Mouse (Mus musculus): ENCODE measurements around the gene Gpr137b. TPM values are rescaled to one million over a fixed set of nuclear protein-coding genes. Genes with fewer than 3 reads are reported as not detected.
"Not testable (repeated sequence)": the region's sequence is repeated elsewhere in the genome, so short reads cannot be mapped to it uniquely, and the experiment has no call there.

Gene Gpr137b
- polyA plus RNA-seq, 1 experiment from 2014 or later = 18.3 TPM

DNA sequence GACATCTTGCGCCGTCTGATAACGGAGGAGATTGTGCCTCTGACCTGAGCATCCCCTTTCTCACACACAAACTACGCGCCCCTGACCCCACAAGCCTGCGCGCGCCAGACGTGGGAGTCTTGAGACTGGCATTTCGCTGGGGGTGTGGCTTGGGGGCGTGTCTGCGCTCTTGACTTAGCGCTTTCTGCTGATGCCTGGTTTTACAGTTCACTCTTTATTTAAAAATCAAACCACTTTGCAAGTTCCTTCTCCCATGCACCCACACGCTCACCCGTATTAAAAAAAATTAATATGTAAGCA lies 232 bp upstream of the Gpr137b start:
- not testable (repeated sequence) for H3K36me3 ChIP-seq (ENCODE audit: control insufficient read depth, insufficient read depth, low read length); H3K9ac ChIP-seq (ENCODE audit: low read length); H3K9me3 ChIP-seq (ENCODE audit: control insufficient read depth, low read length); H3K27me3 ChIP-seq (ENCODE audit: control insufficient read depth, insufficient read depth, low read length); H3K4me1 ChIP-seq (ENCODE audit: control insufficient read depth, insufficient read depth, low read length); H3K27ac ChIP-seq (replicated peaks; ENCODE audit: low read depth, low read length)
- H3K4me3 ChIP-seq (ENCODE audit: low read depth, low read length) = peak overlapping the region; percentile 28
- under 1% methylated on average over 11 of the region's 15 CpGs for WGBS
- peak overlapping the region; percentile 36 for H3K4me2 ChIP-seq (ENCODE audit: low read depth, severe bottlenecking)
- peak; percentile 58 for ATAC-seq (ENCODE audit: insufficient number of reproducible peaks, low FRiP score, low TSS enrichment, low read depth)
- DNase-seq (ENCODE audit: low spot score) = peak; percentile 71

DNA sequence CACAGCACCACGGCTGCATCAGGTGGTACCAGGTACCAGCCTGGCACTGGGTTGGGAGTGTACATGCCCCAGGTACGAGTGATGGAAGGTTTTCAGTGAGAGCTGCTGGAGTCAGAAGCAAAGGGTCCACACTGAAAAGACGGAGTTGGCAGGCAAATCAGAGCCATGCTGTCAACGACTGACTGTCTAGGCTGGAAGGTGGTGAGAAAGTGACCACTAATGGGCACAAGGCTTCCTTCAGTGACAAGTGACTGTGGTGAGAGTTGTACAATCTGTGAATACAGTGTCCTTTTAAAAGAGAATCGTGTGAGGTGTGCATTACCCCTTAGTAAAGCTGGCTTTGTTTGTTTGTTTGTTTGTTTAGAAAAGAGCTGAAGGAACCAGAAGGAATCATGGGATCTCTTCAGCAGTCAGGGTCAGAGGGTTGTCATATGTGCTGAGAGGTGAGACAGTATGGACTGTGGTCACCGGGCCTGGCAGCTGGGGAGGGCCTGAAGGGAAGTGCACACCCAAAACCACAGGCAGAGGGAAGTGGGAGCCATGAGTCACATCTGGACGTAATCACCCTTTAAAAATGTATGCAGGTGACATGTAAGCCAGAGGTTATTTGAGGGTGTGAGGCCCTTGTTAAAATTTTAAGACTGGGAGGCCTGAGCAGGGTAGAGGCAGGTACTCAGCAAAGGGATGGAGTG lies 15.5 kb downstream of the Gpr137b start:
- H3K4me2 ChIP-seq (ENCODE audit: low read depth, severe bottlenecking); H3K27ac ChIP-seq (replicated peaks; ENCODE audit: low read depth, low read length); H3K4me3 ChIP-seq (ENCODE audit: low read depth, low read length); ATAC-seq (ENCODE audit: insufficient number of reproducible peaks, low FRiP score, low TSS enrichment, low read depth); H3K36me3 ChIP-seq (ENCODE audit: control insufficient read depth, insufficient read depth, low read length); H3K27me3 ChIP-seq (ENCODE audit: control insufficient read depth, insufficient read depth, low read length); DNase-seq (ENCODE audit: low spot score); H3K9me3 ChIP-seq (ENCODE audit: control insufficient read depth, low read length); H3K9ac ChIP-seq (ENCODE audit: low read length); H3K4me1 ChIP-seq (ENCODE audit: control insufficient read depth, insufficient read depth, low read length): not testable (repeated sequence)
- WGBS = 57% methylated on average over 1 of the region's 7 CpGs

DNA sequence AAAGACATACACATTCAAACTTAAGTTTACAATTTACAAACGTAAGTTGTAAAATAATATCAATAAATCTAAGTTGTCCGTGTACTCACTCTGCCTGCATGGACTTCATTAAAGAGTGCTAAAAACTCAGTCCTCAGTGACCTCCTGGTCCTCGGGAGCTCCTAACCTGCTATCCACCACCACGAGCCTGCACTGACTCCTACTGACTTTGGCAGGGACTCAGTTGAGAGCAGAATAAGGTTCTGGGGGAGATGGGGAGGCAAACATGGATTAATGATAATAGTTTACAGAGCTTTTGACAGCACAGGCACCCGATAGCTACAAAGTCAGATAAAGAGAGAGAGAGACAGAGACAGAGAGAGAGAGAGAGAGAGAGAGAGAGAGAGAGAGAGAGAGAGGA lies 16.6 kb downstream of the Gpr137b start:
- H3K4me1 ChIP-seq (ENCODE audit: control insufficient read depth, insufficient read depth, low read length) = no peaks in the 10 kb centered on the region
- DNase-seq (ENCODE audit: low spot score) = no peak

GRCm38 (mm10) chr13:13373965-13374364 lies 19.8 kb downstream of the Gpr137b start:
- not testable (repeated sequence) for DNase-seq (ENCODE audit: low spot score); H3K4me2 ChIP-seq (ENCODE audit: low read depth, severe bottlenecking); H3K36me3 ChIP-seq (ENCODE audit: control insufficient read depth, insufficient read depth, low read length); H3K4me1 ChIP-seq (ENCODE audit: control insufficient read depth, insufficient read depth, low read length); H3K9ac ChIP-seq (ENCODE audit: low read length); ATAC-seq (ENCODE audit: insufficient number of reproducible peaks, low FRiP score, low TSS enrichment, low read depth); H3K27me3 ChIP-seq (ENCODE audit: control insufficient read depth, insufficient read depth, low read length); H3K4me3 ChIP-seq (ENCODE audit: low read depth, low read length); H3K27ac ChIP-seq (replicated peaks; ENCODE audit: low read depth, low read length); H3K9me3 ChIP-seq (ENCODE audit: control insufficient read depth, low read length)
- 95% methylated on average over 5 of the region's 6 CpGs for WGBS

More for the DNA sequence above, 16.6 kb downstream of the Gpr137b start:
- Histone ChIP-seq H3K4me3 (ENCODE audit: low read depth, low read length) (no peak overlapping the region), H3K4me2 (ENCODE audit: low read depth, severe bottlenecking) (no peak overlapping the region), H3K27me3 (ENCODE audit: control insufficient read depth, insufficient read depth, low read length) (no peaks in the 10 kb centered on the region), H3K9me3 (ENCODE audit: control insufficient read depth, low read length) (no peaks in the 10 kb centered on the region), H3K9ac (ENCODE audit: low read length) (no peak overlapping the region), H3K36me3 (ENCODE audit: control insufficient read depth, insufficient read depth, low read length) (no peaks in the 10 kb centered on the region), H3K27ac (replicated peaks; ENCODE audit: low read depth, low read length) (no peak overlapping the region)
- ATAC-seq (ENCODE audit: insufficient number of reproducible peaks, low FRiP score, low TSS enrichment, low read depth) = no peak
- WGBS = 74% methylated on average over 5 of the region's 5 CpGs

DNA sequence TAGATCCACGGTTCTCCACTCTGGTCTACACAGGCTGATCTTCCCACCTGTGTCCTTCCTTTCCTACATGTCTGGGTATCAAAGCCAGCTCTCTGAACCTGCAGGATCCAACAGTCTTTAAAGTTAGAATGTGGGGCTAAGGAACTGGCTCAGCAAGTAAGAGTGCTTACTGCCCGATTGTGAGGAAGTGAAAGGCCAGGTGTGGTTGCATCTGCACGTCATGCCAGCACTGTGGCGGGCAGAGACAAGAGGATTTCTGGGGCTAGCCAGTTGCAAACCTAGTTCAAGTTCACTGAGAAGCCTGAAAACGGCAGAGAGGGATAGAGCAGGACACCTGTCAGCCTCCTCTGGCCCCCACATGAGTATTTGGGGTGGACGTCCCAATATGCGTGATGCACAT lies 22.4 kb downstream of the Gpr137b start:
- H3K4me1 ChIP-seq (ENCODE audit: control insufficient read depth, insufficient read depth, low read length); H3K36me3 ChIP-seq (ENCODE audit: control insufficient read depth, insufficient read depth, low read length); DNase-seq (ENCODE audit: low spot score); H3K4me2 ChIP-seq (ENCODE audit: low read depth, severe bottlenecking); ATAC-seq (ENCODE audit: insufficient number of reproducible peaks, low FRiP score, low TSS enrichment, low read depth); H3K27me3 ChIP-seq (ENCODE audit: control insufficient read depth, insufficient read depth, low read length); H3K9ac ChIP-seq (ENCODE audit: low read length); H3K4me3 ChIP-seq (ENCODE audit: low read depth, low read length); H3K9me3 ChIP-seq (ENCODE audit: control insufficient read depth, low read length); H3K27ac ChIP-seq (replicated peaks; ENCODE audit: low read depth, low read length): not testable (repeated sequence)
- 93% methylated on average over 7 of the region's 7 CpGs for WGBS

DNA sequence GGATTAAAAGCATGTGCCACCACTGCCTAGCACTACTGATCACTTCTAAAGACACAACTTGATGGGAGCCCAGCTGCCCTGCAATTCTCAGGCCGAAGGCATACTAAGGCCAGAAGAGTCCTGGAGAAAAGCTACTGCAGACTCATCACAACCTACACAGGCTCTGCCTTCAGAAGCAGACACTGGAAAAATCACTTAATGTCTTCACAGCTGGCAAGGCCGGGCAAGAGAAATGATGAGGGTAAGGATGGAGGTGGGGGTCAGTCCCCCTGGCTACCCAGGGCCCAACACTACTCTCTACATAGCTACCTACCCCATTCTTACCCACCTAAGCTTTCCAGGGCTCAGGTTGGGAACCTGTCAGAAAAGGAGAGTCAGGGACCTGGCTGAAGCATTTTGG lies 27.4 kb downstream of the Gpr137b start:
- H3K9ac ChIP-seq (ENCODE audit: low read length); DNase-seq (ENCODE audit: low spot score); H3K4me2 ChIP-seq (ENCODE audit: low read depth, severe bottlenecking); H3K36me3 ChIP-seq (ENCODE audit: control insufficient read depth, insufficient read depth, low read length); ATAC-seq (ENCODE audit: insufficient number of reproducible peaks, low FRiP score, low TSS enrichment, low read depth); H3K27ac ChIP-seq (replicated peaks; ENCODE audit: low read depth, low read length); H3K4me1 ChIP-seq (ENCODE audit: control insufficient read depth, insufficient read depth, low read length); H3K27me3 ChIP-seq (ENCODE audit: control insufficient read depth, insufficient read depth, low read length); H3K4me3 ChIP-seq (ENCODE audit: low read depth, low read length); H3K9me3 ChIP-seq (ENCODE audit: control insufficient read depth, low read length): not testable (repeated sequence)
- WGBS = 84% methylated on average over 2 of the region's 2 CpGs

DNA sequence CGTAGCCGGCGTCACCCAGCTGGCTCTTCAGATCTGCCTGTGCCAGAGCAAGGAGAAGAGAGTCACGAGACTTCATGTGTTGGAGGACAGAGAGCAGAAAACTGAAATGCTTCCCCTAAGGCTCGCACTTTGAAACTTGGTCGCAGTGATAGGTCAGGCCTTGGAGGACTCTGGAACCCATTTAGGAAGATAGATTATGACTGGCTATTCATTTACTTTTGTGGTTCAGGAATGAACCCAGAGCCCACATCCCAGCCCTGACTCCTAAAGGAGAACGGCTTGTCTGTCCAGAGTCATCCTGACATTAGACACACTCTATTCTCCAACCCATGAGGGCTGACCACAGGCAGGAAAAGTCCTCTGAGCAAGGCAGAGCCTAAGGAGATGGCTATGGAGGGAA lies 30.3 kb downstream of the Gpr137b start:
- H3K9me3 ChIP-seq (ENCODE audit: control insufficient read depth, low read length); H3K4me3 ChIP-seq (ENCODE audit: low read depth, low read length); H3K4me1 ChIP-seq (ENCODE audit: control insufficient read depth, insufficient read depth, low read length); H3K4me2 ChIP-seq (ENCODE audit: low read depth, severe bottlenecking); ATAC-seq (ENCODE audit: insufficient number of reproducible peaks, low FRiP score, low TSS enrichment, low read depth); H3K27ac ChIP-seq (replicated peaks; ENCODE audit: low read depth, low read length); H3K9ac ChIP-seq (ENCODE audit: low read length); H3K36me3 ChIP-seq (ENCODE audit: control insufficient read depth, insufficient read depth, low read length); DNase-seq (ENCODE audit: low spot score); H3K27me3 ChIP-seq (ENCODE audit: control insufficient read depth, insufficient read depth, low read length): not testable (repeated sequence)
- 92% methylated on average over 7 of the region's 7 CpGs for WGBS

- not testable (repeated sequence) for H3K9me3 ChIP-seq (ENCODE audit: control insufficient read depth, low read length); H3K36me3 ChIP-seq (ENCODE audit: control insufficient read depth, insufficient read depth, low read length); H3K27me3 ChIP-seq (ENCODE audit: control insufficient read depth, insufficient read depth, low read length); H3K27ac ChIP-seq (replicated peaks; ENCODE audit: low read depth, low read length); H3K4me3 ChIP-seq (ENCODE audit: low read depth, low read length); ATAC-seq (ENCODE audit: insufficient number of reproducible peaks, low FRiP score, low TSS enrichment, low read depth); H3K4me2 ChIP-seq (ENCODE audit: low read depth, severe bottlenecking); H3K4me1 ChIP-seq (ENCODE audit: control insufficient read depth, insufficient read depth, low read length); DNase-seq (ENCODE audit: low spot score); H3K9ac ChIP-seq (ENCODE audit: low read length)
- 88% methylated on average over 6 of the region's 6 CpGs for WGBS
Measured at GRCm38 (mm10) chr13:13362261-13362660, 31.6 kb downstream of the Gpr137b start.

DNA sequence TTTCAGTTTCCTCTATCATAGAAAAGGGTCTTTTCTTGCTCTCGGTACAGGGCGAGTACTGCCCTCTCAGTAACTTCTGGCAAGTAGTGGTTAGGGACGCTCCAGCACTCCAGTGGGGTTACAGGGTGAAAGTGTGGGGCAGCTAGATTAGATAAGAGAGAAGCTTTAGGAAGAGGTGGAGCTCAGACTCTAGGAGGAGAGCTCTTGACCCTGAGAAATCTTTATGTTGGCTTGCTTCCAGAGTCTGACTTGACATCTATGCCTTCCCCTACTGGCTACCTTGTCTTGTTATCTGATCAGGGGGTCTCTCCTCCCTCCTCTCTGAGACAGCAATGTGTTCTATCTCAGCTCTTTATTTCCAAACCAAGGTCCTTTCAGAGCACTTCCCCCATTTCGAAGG lies 33.8 kb downstream of the Gpr137b start:
- not testable (repeated sequence) for H3K9me3 ChIP-seq (ENCODE audit: control insufficient read depth, low read length); H3K27me3 ChIP-seq (ENCODE audit: control insufficient read depth, insufficient read depth, low read length); H3K4me3 ChIP-seq (ENCODE audit: low read depth, low read length); H3K36me3 ChIP-seq (ENCODE audit: control insufficient read depth, insufficient read depth, low read length); H3K4me1 ChIP-seq (ENCODE audit: control insufficient read depth, insufficient read depth, low read length); H3K9ac ChIP-seq (ENCODE audit: low read length); H3K27ac ChIP-seq (replicated peaks; ENCODE audit: low read depth, low read length); DNase-seq (ENCODE audit: low spot score); H3K4me2 ChIP-seq (ENCODE audit: low read depth, severe bottlenecking); ATAC-seq (ENCODE audit: insufficient number of reproducible peaks, low FRiP score, low TSS enrichment, low read depth)
- 90% methylated on average over 4 of the region's 4 CpGs for WGBS
